Mouse (Mus musculus) stomach, postnatal 0 days (tissue): Measurements from ENCODE around the gene Ryr2. TPM values are rescaled to one million over a fixed set of nuclear protein-coding genes. Genes with fewer than 3 reads are reported as not detected.

Source experiments
- ATAC-seq: fragments of 200-750 bp; cut with Nextera tagmentation; 2 replicates; pipeline ENCODE4 v1.8.0; 2017; ENCODE audit not compliant: low FRiP score, low TSS enrichment
- DNase-seq: peaks from one replicate; pipeline ENCODE4 v3.0.0-alpha.2; 2016; ENCODE audit warnings: low spot score
- H3K27ac ChIP-seq: fragments of 300-500 bp; sonication (generic); replicated peaks from 2 replicates; pipeline ENCODE4 v1.5.1; 2014; ENCODE audit warnings: mild to moderate bottlenecking, control low read depth
- H3K27me3 ChIP-seq: fragments of 300-500 bp; sonication (generic); 2 replicates; pipeline ENCODE4 v1.6.1; 2014; ENCODE audit warnings: low read length; ENCODE audit not compliant: control insufficient read depth, insufficient read depth
- H3K36me3 ChIP-seq: fragments of 300-500 bp; sonication (generic); 2 replicates; pipeline ENCODE4 v1.6.1; 2014; ENCODE audit warnings: low read length, mixed read lengths; ENCODE audit not compliant: control insufficient read depth, insufficient read depth
- H3K4me1 ChIP-seq: fragments of 300-500 bp; sonication (generic); replicated peaks from 2 replicates; pipeline ENCODE4 v1.6.1; 2014; ENCODE audit warnings: antibody characterized with exemption; ENCODE audit not compliant: control insufficient read depth, insufficient read depth
- H3K4me2 ChIP-seq: fragments of 300-500 bp; sonication (generic); replicated peaks from 2 replicates; pipeline ENCODE4 v1.6.1; 2014; ENCODE audit warnings: low read depth, mild to moderate bottlenecking, control low read depth, moderate library complexity
- H3K4me3 ChIP-seq: fragments of 300-500 bp; sonication (generic); 2 replicates; pipeline ENCODE4 v1.5.1; 2014; ENCODE audit warnings: low read depth, low read length, control low read depth
- H3K9ac ChIP-seq: fragments of 300-500 bp; sonication (generic); 2 replicates; pipeline ENCODE4 v1.6.1; 2014; ENCODE audit warnings: mild to moderate bottlenecking, low read length, control low read depth, mixed read lengths
- H3K9me3 ChIP-seq: fragments of 300-500 bp; sonication (generic); 2 replicates; pipeline ENCODE4 v1.6.1; 2016; ENCODE audit warnings: low read length; ENCODE audit not compliant: control insufficient read depth
- CTCF ChIP-seq: IDR thresholded peaks from 2 replicates; pipeline ENCODE4 v1.5.1; 2016; ENCODE audit warnings: antibody characterized with exemption, low read depth, mild to moderate bottlenecking, moderate library complexity
- EP300 ChIP-seq: optimal IDR thresholded peaks from 2 replicates; pipeline ENCODE3; 2016; ENCODE audit warnings: antibody characterized with exemption
- WGBS: fragments of 180-500 bp; shearing (Covaris S2); extraction: QIAGEN DNeasy Blood & Tissue Kit; methylation state at CpG from one replicate; pipeline ENCODE4 v1.1.7; 2014; 5-methylcytosine and 5-hydroxymethylcytosine counted together
- polyA plus RNA-seq: library from polyadenylated mRNA; unstranded; fragments of >200 nt; fragmentation: Nextera tagmentation; extraction: Ambion mirVana; gene quantifications from 2 replicates; pipeline ENCODE4 v1.2.1, GENCODE M21; 2015

The Ryr2 gene
- polyA plus RNA-seq, 1 experiment from 2014 or later, result 0.61 TPM

- Histone ChIP-seq H3K27me3 (no peaks in the 10 kb centered on the region), H3K4me1 (no peaks in the 10 kb centered on the region), H3K36me3 (no peaks in the 10 kb centered on the region), H3K27ac (no peak overlapping the region), H3K4me2 (no peak overlapping the region), H3K9me3 (no peaks in the 10 kb centered on the region), H3K4me3 (no peak overlapping the region), H3K9ac (no peak overlapping the region)
- TF ChIP-seq CTCF (no peak), EP300 (no peak)
- ATAC-seq, result no peak
- DNase-seq, result no peak
- 38% methylated on average over 7 of the region's 7 CpGs for whole genome bisulfite sequencing
These were observed 26.8 kb upstream of the Ryr2 start for GRCm38 (mm10) chr13:12133549-12133948.

GRCm38 (mm10) chr13:12132160-12132710 lies 25.5 kb upstream of the Ryr2 start:
- no peak for TF ChIP-seq EP300
- no peak for TF ChIP-seq CTCF
- H3K4me2 ChIP-seq, result no peak overlapping the region
- peak; percentile 57; the same call in 1 of the 2 replicates for ATAC-seq
- no peaks in the 10 kb centered on the region for H3K36me3 ChIP-seq
- H3K27ac ChIP-seq, result no peak overlapping the region
- WGBS, result 60% methylated on average over 3 of the region's 3 CpGs
- H3K27me3 ChIP-seq, result no peaks in the 10 kb centered on the region
- no peak overlapping the region for H3K4me3 ChIP-seq
- H3K9me3 ChIP-seq, result no peaks in the 10 kb centered on the region
- no peak for DNase-seq
- no peak overlapping the region for H3K9ac ChIP-seq
- H3K4me1 ChIP-seq, result no peaks in the 10 kb centered on the region

GRCm38 (mm10) chr13:12129121-12129520 lies 22.4 kb upstream of the Ryr2 start:
- Histone ChIP-seq H3K9me3 (no peaks in the 10 kb centered on the region), H3K4me2 (no peak overlapping the region), H3K4me3 (no peak overlapping the region), H3K36me3 (no peaks in the 10 kb centered on the region), H3K4me1 (no peaks in the 10 kb centered on the region), H3K27me3 (no peaks in the 10 kb centered on the region), H3K9ac (no peak overlapping the region), H3K27ac (no peak overlapping the region)
- ATAC-seq (no peak), DNase-seq (no peak)
- no peak for TF ChIP-seq EP300
- no peak for TF ChIP-seq CTCF
- WGBS, result 81% methylated on average over 1 of the region's 1 CpGs

- no peak overlapping the region for H3K4me3 ChIP-seq
- no peak overlapping the region for H3K27ac ChIP-seq
- DNase-seq (no peak), ATAC-seq (no peak)
- H3K4me2 ChIP-seq, result no peak overlapping the region
- H3K4me1 ChIP-seq, result no peaks in the 10 kb centered on the region
- H3K9ac ChIP-seq, result no peak overlapping the region
- H3K9me3 ChIP-seq, result no peaks in the 10 kb centered on the region
- no peak for TF ChIP-seq EP300
- TF ChIP-seq CTCF, result no peak
- H3K36me3 ChIP-seq, result no peaks in the 10 kb centered on the region
- no peaks in the 10 kb centered on the region for H3K27me3 ChIP-seq
These were observed 19.4 kb upstream of the Ryr2 start for GRCm38 (mm10) chr13:12126099-12126498.

DNA sequence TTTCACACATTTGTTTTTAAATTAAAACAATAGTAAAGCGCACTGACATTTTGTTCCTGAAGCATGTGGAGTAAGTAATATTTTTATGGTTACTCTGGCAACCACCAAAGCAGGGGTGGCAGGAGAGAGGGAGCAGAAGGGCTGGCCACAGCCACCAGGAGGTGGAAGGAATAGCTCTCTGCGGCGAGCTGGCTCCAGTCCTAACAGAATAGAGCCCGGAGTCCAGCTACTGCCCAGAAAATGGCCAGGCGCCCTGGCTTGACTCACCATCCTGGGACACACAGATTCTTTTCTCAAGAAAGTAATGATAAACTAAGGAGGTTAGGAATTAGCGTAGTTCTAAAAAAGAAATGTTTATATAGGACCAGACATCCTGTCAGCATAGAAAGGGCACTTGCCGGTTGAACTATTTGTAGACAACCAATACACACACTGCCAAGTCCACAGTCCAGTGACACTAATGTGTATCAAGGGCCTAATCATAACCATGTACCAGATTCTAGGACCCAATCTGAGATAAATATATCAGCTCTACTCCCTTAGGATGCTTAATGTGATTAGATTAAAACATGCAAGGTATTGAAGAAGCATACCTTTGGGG lies 18.3 kb upstream of the Ryr2 start:
- DNase-seq, result peak; percentile 34
- no peaks in the 10 kb centered on the region for H3K36me3 ChIP-seq
- H3K4me2 ChIP-seq, result no peak overlapping the region
- H3K27ac ChIP-seq, result 0 out of 2 replicates have a peak overlapping the region, but pooled peaks have one; percentile 9
- H3K4me3 ChIP-seq, result no peak overlapping the region
- no peaks in the 10 kb centered on the region for H3K9me3 ChIP-seq
- no peak for TF ChIP-seq EP300
- peak; percentile 38 for TF ChIP-seq CTCF
- H3K4me1 ChIP-seq, result no peaks in the 10 kb centered on the region
- peak; percentile 61; the same call in 1 of the 2 replicates for ATAC-seq
- H3K27me3 ChIP-seq, result no peaks in the 10 kb centered on the region
- WGBS, result 26% methylated on average over 7 of the region's 7 CpGs
- no peak overlapping the region for H3K9ac ChIP-seq

DNA sequence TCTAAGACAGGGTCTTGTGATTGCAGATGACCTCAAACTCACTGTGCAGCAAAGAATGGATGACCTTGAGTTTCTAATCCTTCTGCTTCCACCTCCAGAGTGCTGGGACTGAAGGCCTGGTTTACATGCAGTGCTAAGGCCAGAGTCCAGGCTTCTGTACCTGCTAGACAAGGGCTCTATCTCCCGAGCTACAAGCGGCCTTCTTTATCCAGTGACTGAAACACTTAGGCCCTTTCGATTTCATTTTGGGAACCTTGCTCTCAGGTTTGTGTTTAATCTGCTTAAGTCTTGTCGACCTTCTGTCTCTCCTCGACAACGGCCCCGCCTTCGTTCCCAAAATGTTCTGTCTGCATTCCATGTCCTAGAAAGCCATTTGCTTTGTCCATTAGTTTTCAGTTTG lies 8.8 kb upstream of the Ryr2 start:
- H3K27me3 ChIP-seq, result no peaks in the 10 kb centered on the region
- DNase-seq, result no peak
- WGBS, result 81% methylated on average over 8 of the region's 8 CpGs
- no peak for ATAC-seq
- H3K4me1 ChIP-seq, result no peaks in the 10 kb centered on the region
- no peaks in the 10 kb centered on the region for H3K9me3 ChIP-seq
- H3K4me3 ChIP-seq, result no peak overlapping the region
- no peaks in the 10 kb centered on the region for H3K36me3 ChIP-seq
- TF ChIP-seq EP300 (no peak), CTCF (no peak)
- H3K4me2 ChIP-seq, result no peak overlapping the region
- no peak overlapping the region for H3K27ac ChIP-seq
- H3K9ac ChIP-seq, result no peak overlapping the region
